Mouse (Mus musculus): Measurements from ENCODE around the gene Ttll8.

The Ttll8 gene

DNA sequence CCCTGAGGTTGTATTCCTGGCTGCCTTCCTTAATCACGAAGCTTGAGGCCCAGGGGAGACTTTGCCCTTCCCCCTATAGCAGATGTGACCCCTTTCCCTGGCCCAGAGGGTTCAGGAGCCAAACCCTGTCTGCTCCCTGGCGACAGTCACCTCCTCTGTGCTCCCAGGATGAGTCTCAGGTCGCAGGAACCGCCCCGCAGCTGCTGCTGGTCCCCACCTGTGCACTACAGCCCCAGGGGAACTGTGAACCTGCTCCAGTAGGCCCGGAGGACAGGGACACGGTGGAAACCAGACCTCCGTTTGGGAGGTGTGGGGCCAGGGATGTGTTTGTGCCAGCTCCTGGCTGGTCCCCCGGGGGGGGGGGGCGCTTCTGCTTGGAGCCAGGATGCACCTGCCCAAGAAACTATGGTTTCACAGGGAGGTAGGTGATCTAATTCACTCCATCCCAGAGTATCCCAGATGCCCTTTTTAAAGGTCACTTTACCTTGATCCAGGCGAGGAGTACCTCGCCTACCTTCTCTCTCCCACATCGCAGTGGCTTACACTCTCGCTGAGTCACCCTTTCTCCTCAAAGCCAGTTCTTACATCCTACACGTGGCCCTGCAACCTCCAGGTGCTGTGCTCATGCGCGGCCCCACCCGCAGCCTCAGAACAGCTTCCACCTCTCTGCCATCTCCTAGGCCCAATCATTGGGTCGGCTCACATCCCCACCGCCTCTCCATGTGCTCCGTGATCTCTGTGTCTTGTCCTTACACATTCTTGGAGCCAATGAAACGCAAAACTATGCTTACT lies 72.8 kb downstream of the Ttll8 start:
- no peak for DNase-seq

DNA sequence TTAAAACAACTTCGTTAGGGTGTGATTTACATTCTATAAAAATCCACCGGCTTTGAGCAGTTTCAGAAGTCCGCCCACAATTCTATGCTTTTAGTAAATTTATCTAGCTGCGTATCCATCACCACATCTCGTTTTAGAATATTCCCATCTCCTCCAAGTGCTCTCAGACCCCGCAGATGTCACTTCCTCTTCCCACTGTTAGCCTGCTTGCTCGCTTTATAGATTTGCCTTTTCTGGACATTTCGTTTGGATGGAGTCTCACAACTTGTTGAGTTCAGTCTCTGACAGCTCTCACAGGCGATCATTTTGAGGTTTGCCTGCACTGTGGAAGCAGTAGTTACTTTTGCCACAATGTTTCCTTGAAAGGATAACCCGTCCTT lies 77.2 kb downstream of the Ttll8 start:
- no peak for DNase-seq

DNA sequence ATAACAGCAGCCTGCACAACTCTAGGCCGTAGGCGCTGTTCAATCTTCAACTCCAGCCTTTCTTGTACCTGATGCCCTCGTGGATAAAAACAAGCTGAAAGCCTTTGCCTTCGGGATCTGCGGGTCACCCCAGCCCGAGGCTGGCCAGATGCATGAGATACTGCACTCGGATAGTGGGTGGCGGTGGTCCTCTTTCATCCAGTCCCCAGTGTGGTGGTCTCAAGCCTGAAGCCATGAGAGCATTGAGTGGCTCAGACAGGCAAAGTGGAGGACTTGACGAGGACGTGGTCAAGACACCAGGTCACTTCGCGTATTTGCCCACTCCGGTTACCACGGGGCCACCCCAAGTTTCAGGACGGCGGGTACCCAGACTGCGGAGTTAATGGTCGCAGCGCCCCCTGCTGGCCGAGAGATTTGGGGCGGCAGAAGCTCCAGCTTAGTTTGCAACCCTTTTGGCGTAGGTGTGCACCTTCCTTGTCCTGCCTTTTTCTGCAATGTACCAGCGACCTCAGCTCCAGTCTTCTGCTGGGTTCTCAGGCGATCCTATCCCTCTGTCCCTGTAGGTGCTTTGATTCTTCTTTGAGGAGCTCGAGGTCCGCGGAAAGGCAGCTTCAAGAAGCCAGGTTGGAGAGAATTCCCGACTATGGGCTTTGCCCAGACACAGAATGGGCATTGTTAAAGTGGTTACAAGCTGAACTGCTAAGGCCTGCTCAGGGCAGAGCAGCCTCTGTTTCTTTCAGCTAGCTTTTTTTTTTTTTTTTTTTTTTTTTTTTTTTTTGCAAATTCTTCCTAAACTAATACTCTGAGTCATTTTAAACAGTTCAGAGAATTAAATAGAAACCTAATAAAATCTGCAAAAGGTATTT lies 77.8 kb downstream of the Ttll8 start:
- peak; percentile 92 to 96 for DNase-seq

DNA sequence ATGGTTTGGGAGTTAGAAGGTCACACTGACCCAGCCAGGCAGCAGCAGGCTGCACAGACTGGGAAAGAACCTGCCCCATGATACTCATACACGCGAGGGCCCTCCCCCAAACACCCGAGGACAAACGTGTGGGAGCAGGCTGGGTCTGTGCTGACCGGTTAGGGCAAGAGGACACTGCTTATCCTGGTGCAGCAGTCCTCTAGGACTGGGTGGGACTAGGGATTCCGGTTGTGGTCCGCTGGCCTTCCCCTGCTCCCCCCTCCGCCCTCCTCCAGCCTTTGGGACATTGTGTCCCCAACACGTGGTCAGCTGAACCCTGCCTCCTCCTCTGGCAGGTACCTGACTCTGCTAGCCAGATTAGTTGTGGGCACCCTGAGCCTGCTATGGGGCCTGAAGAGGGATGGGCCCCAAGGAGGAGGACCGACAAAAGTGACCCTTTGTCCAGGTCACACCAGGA lies 78.6 kb downstream of the Ttll8 start:
- no peak for DNase-seq

DNA sequence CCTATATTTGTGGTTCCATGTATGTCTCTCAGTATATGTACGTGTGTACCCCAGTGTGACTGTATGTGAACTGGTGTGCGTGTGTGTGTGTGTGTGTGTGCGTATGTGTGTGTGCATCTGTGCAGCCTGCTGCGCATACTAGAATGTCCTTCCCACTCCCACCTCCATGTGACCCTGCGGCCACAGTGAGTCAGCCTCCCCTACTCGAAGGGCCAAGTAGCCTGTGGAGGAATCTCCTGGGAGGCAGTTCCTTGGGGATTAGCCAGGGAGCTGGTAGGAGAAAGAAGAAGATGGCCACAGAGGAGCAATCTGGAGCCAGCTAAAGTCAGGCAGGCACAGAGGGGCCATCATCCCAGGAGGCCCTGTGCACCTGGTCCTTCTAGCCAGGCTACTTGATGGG lies 79.7 kb downstream of the Ttll8 start:
- no peak for DNase-seq

DNA sequence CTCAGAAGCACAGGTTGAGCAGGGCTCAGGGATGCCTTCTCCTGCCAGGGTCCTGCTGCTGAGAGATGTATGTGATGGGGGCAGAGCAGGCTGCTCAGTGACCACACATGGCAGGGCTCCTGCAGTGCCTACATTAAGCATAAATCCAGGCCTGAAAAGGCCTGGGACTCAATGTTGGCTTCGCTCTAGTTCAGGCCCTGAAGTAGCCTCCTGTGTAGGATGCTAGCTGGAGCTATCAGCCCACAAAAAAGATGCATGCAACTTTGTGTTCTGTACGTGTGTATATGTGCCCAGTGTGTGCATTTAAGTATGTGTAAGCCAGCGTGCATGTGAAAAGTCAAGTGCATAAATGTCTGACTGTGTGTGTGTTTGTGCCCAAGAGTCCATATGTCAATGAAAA lies 80.2 kb downstream of the Ttll8 start:
- DNase-seq = no peak

DNA sequence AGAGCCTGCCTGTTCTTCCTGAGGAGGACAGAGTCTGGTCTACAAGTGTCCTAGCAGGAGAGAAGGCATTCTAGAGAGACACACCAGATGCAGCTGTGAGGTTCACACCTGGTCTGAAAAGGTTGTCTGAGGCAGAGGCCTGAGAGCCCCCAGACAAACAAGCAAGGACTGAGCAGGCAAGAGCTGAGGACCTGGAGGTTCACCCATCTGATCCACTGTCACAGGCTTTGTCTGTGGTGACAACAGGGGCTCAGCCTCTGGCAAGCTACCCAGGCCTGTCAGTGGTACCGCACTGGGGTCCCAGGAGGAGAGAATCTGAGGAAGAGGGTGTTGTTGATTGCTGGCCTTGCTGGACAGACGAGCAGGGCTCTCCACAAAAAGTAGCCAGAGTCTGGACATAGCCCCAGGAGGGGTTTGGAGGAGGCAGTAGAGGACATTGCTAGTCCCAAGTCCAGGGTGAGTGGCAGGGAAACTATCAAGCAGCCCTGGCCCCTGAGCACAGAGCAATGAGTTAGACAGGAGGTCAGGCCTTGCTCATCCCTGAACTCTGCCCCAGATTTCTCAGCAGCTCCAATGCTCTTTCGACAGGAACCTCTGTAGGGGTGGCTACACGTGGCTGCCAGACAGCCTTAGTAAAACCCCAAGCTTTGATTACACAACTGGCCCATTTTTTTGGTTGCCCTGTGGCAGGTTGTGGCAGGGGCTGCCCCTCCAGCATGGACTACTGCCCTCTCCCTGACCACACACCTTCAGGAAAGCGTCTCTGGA lies 83.6 kb downstream of the Ttll8 start:
- no peak for DNase-seq

DNA sequence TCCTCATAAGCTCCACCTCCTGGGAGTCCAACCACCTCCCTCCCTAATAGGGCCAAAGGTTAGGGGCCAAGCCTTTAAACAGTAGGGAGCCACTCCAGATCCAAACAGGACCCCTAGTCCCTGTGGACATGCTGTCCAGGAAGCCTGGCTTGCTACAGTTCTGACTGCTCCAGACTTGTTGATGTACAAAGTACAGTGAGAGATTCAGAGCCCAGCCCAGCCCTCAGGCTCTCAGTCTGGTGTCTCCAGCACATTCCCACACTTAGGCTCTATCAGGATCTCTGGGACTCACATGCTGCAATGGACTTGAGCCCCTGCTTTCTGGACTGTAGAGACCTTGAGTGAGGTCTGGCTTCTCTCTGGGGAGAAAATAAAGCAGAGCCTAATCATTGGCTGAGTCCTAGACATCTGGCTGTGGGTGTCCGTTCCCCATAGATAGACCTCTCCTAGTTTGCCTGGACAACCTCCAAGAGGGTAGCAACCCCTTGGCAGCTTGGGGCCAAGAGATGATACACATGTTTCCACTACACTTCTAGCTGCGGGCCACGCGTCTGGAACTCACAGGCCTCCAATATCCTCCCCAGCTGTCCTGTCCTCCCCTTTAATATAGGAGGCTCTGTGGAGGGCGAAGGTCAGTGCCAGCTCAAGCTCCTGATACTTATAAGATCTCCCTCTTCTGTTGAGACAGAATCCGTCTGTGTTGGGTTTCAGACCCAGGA lies 86.0 kb downstream of the Ttll8 start:
- peak; percentile 16 to 24 for DNase-seq

DNA sequence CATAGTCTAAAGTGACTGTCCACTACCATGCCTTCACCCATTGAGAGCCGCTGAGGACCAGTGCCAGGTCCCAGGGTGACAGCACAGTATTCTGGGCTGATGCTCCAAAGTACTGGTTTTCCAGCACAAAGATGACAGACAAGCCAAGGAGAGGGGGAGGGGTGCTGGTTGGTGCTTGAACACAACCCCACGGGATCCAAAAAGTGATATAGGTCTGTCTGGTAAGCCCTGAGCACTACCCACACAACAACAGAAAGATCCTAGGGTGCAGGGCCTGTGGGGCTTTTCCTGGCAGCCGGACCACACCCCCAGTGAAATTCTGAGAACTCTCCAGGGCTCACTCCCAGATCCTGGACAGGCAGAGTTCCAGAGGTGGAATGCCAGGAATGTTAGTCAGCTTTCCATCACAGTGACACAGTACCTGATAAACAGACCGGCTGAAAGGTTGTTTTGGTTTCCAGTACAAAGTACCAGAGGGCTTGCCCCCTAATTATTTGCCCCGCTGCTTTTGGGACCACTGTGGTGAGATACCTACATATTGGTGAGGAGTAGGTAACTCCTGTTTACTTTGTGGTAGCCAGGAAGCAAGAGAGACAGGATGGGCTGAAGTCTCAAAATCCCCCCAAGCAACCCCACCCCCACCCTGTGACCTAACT lies 86.7 kb downstream of the Ttll8 start:
- DNase-seq = peak; percentile 43 to 52

DNA sequence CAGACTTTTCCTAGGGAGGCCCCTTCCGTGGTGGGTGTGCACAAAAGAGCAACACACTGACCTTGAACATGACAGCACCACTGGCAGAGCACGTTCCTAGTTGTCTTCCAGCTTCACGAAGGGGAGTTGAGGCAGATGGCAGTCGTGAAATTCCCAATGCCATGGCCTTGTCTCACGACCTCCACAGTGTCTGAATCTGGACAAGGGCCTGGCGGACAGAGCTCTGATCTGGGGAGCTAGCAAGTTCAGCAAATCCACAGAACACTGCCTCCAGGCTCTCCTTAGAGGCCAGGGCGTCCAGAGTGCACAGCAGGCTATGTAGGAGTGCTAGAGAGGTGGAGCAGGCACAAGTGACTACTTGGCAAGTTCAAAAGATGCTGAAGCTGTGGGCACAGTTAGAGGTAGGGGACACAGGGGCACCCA lies 87.3 kb downstream of the Ttll8 start:
- peak; percentile 11 to 21 for DNase-seq

DNA sequence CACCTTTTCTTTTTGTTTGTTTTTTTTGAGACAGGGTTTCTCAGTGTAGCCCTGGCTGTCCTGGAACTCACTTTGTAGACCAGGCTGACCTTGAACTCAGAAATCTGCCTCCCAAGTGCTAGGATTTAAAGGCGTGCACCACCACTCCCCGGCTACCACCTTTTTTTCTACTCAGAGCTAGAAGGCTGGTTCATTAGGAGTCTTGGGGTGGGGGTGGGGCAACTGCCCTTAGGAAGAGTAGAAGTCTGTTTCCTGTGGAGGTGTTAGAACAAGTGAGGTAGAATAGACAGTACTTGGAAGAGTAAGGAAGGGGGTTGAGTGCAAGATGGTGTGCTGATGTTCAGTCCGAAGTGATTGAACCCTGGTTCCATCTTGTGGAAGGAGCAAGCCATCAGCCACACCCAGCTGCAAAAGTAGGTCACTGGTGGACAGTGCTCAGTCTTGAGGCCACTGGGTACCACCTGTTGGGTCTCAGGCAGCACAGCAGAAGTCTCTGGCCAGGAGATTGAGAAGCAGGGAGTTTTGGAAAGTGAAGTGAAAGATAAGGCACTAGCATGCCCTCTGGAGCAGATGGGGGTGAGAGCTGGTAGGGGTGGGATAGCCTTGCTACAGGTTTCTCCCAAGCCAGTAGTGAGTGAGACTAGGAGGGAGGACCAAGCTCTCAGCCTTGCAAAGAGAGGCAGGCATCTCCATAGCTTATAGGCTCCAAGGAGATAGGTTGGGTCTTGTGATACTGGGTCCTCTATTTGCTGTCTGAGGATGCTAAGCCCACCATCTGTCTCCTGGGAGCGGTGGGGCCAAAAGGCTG lies 88.1 kb downstream of the Ttll8 start:
- peak; percentile 11 to 19 for DNase-seq

DNA sequence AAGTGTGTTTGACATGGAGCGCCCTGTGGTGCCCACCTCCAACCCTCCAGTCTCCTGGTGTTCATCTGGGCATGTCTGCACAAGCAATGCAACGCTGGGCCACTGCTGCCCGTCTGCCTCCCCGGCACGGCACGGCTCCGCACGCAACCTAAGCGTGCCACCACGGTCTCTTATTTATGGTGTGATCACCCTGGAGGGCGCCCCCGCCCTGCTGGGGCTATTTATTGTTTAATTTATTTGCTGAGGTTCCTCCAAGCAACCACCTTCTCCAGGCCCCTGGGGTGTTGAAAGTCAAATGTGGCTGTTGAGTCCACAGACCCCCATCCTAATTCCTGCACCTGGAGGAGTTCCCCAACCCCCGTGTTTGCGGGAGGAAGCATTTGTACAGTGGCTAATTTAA lies 89.2 kb downstream of the Ttll8 start:
- peak; percentile 25 to 33 for DNase-seq

DNA sequence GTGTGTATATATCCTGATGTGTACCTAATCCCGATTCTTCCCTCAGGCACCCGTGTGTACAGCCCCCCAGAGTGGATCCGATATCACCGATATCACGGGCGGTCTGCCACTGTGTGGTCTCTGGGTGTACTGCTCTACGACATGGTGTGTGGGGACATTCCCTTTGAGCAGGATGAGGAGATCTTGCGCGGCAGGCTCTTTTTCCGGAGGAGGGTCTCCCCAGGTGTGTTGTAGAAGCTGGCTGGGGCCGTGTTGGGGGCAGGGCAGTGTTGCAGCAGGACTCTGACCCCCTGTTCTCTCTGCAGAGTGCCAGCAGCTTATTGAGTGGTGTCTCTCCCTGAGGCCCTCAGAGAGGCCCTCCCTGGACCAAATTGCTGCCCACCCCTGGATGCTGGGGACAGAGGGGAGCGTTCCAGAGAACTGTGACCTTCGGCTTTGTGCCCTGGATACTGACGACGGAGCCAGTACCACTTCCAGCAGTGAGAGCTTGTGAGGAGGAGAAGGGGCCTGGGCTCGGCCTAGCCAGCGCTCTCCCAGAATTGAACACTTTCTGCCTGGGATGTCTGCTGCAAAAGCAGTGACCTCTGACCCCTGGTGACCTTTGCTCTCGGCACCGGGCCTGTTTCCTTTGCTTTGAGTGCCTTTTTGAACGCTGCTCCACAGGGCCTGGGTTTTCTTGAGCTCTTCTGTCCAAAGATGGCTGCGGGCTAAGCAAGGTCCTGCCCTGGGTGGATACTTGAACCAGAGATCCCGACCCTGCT lies 89.8 kb downstream of the Ttll8 start:
- peak; percentile 55 to 63 for DNase-seq

DNA sequence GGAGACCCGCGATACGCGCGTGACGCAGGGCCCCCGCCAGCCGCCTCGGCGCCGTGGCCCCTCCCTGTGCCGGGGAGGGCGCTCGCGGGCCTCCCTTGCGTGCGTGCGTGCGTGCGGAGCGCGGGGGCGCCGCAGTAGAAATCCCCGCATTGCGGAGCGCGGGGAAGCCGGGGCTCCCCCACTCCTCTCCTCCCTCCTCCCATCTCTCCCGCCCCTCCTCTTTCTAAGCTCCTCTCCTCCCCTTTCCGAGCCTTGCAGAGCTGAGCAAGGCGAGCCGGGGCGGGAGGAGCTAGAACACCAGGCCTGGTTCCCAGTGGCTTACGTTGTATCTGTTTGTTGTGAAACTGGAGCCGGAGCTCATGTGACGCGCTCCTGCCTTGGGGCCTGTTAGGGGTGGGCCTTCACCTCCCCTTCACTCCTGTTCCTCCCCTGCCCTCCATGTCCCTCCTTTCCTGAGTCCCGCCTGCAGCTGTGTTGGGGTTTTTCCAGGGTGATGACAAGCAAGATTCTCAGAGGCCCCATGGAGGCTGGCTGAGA lies 90.5 kb downstream of the Ttll8 start:
- peak; percentile 84 to 86 for DNase-seq

DNA sequence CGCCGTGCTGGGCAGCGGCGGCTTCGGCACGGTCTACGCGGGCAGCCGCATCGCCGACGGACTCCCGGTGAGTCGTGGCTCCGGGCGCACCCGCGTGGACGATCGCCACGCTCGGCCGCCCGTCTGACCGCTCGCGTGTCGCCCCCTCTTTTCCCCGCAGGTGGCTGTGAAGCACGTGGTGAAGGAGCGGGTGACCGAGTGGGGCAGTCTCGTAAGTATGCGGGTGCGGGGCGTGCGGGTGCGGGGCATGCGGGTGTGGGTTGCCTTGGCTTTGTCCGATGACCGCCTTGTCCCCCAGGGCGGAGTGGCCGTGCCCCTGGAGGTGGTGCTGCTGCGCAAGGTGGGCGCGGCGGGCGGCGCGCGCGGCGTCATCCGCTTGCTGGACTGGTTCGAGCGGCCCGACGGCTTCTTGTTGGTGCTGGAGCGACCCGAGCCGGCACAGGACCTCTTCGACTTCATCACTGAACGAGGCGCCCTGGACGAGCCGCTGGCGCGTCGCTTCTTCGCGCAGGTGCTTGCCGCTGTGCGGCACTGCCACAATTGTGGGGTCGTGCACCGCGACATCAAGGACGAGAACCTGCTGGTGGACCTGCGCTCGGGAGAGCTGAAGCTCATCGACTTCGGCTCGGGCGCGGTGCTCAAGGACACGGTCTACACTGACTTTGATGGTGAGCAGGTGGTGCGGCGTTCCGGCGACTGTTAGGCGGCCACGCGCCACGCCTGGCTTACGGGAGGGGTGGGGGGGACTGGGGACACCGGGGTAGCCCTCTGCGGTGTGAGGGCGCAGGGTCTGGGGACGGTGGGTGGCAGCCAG lies 91.1 kb downstream of the Ttll8 start:
- peak; percentile 67 to 75 for DNase-seq

DNA sequence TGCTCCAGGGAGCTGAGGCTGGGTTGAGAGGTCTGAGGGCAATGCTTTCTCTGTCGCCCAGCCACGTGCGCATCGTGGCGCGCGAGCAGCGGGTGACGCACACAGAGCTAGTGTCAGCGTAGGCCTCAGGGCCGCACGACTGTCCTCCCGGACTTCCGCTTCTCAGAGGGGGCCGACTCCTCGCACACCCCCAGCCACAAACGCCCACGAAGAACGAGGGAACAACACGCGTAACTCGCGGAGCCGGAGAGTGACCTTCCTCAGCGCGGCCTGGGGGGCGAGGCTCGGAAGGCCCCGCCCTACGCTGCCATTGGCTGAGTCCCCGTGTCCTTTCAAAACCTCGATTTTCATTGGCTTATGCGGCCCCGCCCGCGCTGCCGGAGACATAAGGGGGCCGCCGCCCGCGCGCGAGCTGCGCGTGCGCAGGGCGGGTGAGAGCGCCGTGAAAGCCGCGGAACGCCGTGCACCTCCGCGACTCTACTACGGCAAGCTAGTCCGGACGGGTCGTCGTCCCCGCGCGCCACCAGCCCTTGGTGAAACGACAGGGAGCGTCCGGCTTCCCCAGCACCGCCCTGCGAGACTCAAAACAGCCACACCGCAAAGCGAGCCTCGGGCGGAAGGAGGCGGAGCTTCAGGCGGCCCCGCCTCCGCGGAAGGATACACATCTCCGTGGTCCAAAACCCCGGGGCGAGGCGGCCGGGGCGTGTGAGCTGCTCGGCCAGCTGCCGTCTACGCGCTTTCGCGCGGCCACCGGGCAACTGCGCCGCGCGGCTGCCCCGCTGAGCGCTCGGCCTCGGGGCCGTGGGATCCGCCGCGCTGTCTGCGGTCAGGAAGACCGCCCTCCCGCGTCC lies 92.2 kb downstream of the Ttll8 start, which contains the start of gene Pim3:
TSS of gene Pim3 (plus strand) at position 415 of the 851 bp plus-strand sequence.
- DNase-seq = peak; percentile 98

DNA sequence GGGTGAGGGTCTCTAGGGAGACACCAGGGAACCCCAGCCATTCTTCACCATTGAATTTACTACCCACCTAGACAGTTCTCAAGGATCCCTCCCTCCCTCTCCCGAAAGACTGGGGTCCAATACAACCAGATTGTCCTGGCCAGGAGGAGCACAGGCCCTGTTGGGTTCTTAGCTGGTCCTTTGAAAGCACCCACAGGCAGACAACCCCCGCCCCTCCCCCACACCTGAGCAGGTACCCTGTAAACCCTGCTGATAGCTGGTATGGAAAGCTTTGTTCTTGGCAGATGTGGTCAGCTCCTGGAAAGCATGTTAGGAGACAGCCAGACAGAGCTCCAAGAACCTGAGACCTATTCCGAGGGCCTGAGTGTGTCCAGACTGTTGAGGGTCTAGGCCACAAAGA lies 93.4 kb downstream of the Ttll8 start:
- DNase-seq = peak; percentile 50 to 53
